Mouse (Mus musculus): ENCODE data around the gene Grk6. TPM values are rescaled to one million over a fixed set of nuclear protein-coding genes. Genes with fewer than 3 reads are reported as not detected.

The Grk6 gene
- polyA plus RNA-seq (2014; fragmentation: Illumina TruSeq; extraction: RNeasy Lipid Tissue Mini Kit (QIAGEN cat#74804); ENCODE audit: low read depth, low replicate concordance) = 2.5 TPM

GRCm38 (mm10) chr13:55444937-55445315 lies at the start of gene Grk6:
Gene Grk6, plus strand, starts transcription at chr13:55445072.

GRCm38 (mm10) chr13:55398088-55398487 lies 46.8 kb upstream of the Grk6 start, which contains the start of gene Slc34a1:
Gene Slc34a1, plus strand, starts transcription at chr13:55398187.

GRCm38 (mm10) chr13:55414743-55415380 lies 30.0 kb upstream of the Grk6 start, which contains the start of gene Pfn3:
Gene Pfn3, minus strand, starts transcription at chr13:55415232.

GRCm38 (mm10) chr13:55426613-55427012 lies 18.3 kb upstream of the Grk6 start, which contains the start of gene F12:
Gene F12, minus strand, starts transcription at chr13:55426793.

GRCm38 (mm10) chr13:55464027-55464884 lies 19.4 kb downstream of the Grk6 start, which contains the start of gene Prr7:
Gene Prr7, plus strand, starts transcription at chr13:55464267.

GRCm38 (mm10) chr13:55487578-55488498 lies 43.0 kb downstream of the Grk6 start, which contains the start of gene Dbn1:
Gene Dbn1, minus strand, starts transcription at chr13:55488111.

Other genes with a start within 250 kb of the Grk6 start
- gene Nsd1, start 235.3 kb upstream of the Grk6 start, polyA plus RNA-seq (2014; fragmentation: Illumina TruSeq; extraction: RNeasy Lipid Tissue Mini Kit (QIAGEN cat#74804); ENCODE audit: low read depth, low replicate concordance) = 24.7 TPM
- 15.5 TPM for gene Prelid1, start 124.6 kb upstream of the Grk6 start, polyA plus RNA-seq (2014; fragmentation: Illumina TruSeq; extraction: RNeasy Lipid Tissue Mini Kit (QIAGEN cat#74804); ENCODE audit: low read depth, low replicate concordance)
- 9.9 TPM for gene Rab24, start 123.1 kb upstream of the Grk6 start, polyA plus RNA-seq (2014; fragmentation: Illumina TruSeq; extraction: RNeasy Lipid Tissue Mini Kit (QIAGEN cat#74804); ENCODE audit: low read depth, low replicate concordance)
- not detected for gene Mxd3, start 115.2 kb upstream of the Grk6 start, polyA plus RNA-seq (2014; fragmentation: Illumina TruSeq; extraction: RNeasy Lipid Tissue Mini Kit (QIAGEN cat#74804); ENCODE audit: low read depth, low replicate concordance)
- gene Lman2, start 82.3 kb upstream of the Grk6 start, polyA plus RNA-seq (2014; fragmentation: Illumina TruSeq; extraction: RNeasy Lipid Tissue Mini Kit (QIAGEN cat#74804); ENCODE audit: low read depth, low replicate concordance) = 38.0 TPM
- gene Rgs14, start 75.3 kb upstream of the Grk6 start, polyA plus RNA-seq (2014; fragmentation: Illumina TruSeq; extraction: RNeasy Lipid Tissue Mini Kit (QIAGEN cat#74804); ENCODE audit: low read depth, low replicate concordance) = not detected
- not detected for gene Slc34a1, start 46.9 kb upstream of the Grk6 start, polyA plus RNA-seq (2014; fragmentation: Illumina TruSeq; extraction: RNeasy Lipid Tissue Mini Kit (QIAGEN cat#74804); ENCODE audit: low read depth, low replicate concordance)
- gene Pfn3, start 29.8 kb upstream of the Grk6 start, polyA plus RNA-seq (2014; fragmentation: Illumina TruSeq; extraction: RNeasy Lipid Tissue Mini Kit (QIAGEN cat#74804); ENCODE audit: low read depth, low replicate concordance) = not detected
- gene F12, start 18.3 kb upstream of the Grk6 start, polyA plus RNA-seq (2014; fragmentation: Illumina TruSeq; extraction: RNeasy Lipid Tissue Mini Kit (QIAGEN cat#74804); ENCODE audit: low read depth, low replicate concordance) = 23.3 TPM
- gene Prr7, start 19.2 kb downstream of the Grk6 start, polyA plus RNA-seq (2014; fragmentation: Illumina TruSeq; extraction: RNeasy Lipid Tissue Mini Kit (QIAGEN cat#74804); ENCODE audit: low read depth, low replicate concordance) = not detected
- 0.26 TPM for gene Dbn1, start 43.0 kb downstream of the Grk6 start, polyA plus RNA-seq (2014; fragmentation: Illumina TruSeq; extraction: RNeasy Lipid Tissue Mini Kit (QIAGEN cat#74804); ENCODE audit: low read depth, low replicate concordance)
- gene Pdlim7, start 68.6 kb downstream of the Grk6 start, polyA plus RNA-seq (2014; fragmentation: Illumina TruSeq; extraction: RNeasy Lipid Tissue Mini Kit (QIAGEN cat#74804); ENCODE audit: low read depth, low replicate concordance) = 0.24 TPM
- gene Dok3, start 84.2 kb downstream of the Grk6 start, polyA plus RNA-seq (2014; fragmentation: Illumina TruSeq; extraction: RNeasy Lipid Tissue Mini Kit (QIAGEN cat#74804); ENCODE audit: low read depth, low replicate concordance) = not detected
- 2.3 TPM for gene Ddx41, start 91.6 kb downstream of the Grk6 start, polyA plus RNA-seq (2014; fragmentation: Illumina TruSeq; extraction: RNeasy Lipid Tissue Mini Kit (QIAGEN cat#74804); ENCODE audit: low read depth, low replicate concordance)
- 5.9 TPM for gene Fam193b, start 126.0 kb downstream of the Grk6 start, polyA plus RNA-seq (2014; fragmentation: Illumina TruSeq; extraction: RNeasy Lipid Tissue Mini Kit (QIAGEN cat#74804); ENCODE audit: low read depth, low replicate concordance)
- 29.5 TPM for gene Tmed9, start 128.7 kb downstream of the Grk6 start, polyA plus RNA-seq (2014; fragmentation: Illumina TruSeq; extraction: RNeasy Lipid Tissue Mini Kit (QIAGEN cat#74804); ENCODE audit: low read depth, low replicate concordance)
- 1.5 TPM for gene B4galt7, start 154.8 kb downstream of the Grk6 start, polyA plus RNA-seq (2014; fragmentation: Illumina TruSeq; extraction: RNeasy Lipid Tissue Mini Kit (QIAGEN cat#74804); ENCODE audit: low read depth, low replicate concordance)
- gene Caml, start 177.9 kb downstream of the Grk6 start, polyA plus RNA-seq (2014; fragmentation: Illumina TruSeq; extraction: RNeasy Lipid Tissue Mini Kit (QIAGEN cat#74804); ENCODE audit: low read depth, low replicate concordance) = 28.3 TPM
- 27.6 TPM for gene Ddx46, start 190.0 kb downstream of the Grk6 start, polyA plus RNA-seq (2014; fragmentation: Illumina TruSeq; extraction: RNeasy Lipid Tissue Mini Kit (QIAGEN cat#74804); ENCODE audit: low read depth, low replicate concordance)
- 40.7 TPM for gene B230219D22Rik, start 248.1 kb downstream of the Grk6 start, polyA plus RNA-seq (2014; fragmentation: Illumina TruSeq; extraction: RNeasy Lipid Tissue Mini Kit (QIAGEN cat#74804); ENCODE audit: low read depth, low replicate concordance)